Mouse (Mus musculus) hindbrain, embryonic 11.5 days (tissue): Measurements from ENCODE around the gene Tyw5. TPM values are rescaled to one million over a fixed set of nuclear protein-coding genes. Genes with fewer than 3 reads are reported as not detected.

Experiments
- ATAC-seq: fragments of 200-750 bp; cut with Nextera tagmentation; 2 replicates; pipeline ENCODE4 v1.8.0; 2017; ENCODE audit warnings: mild to moderate bottlenecking, moderate TSS enrichment, moderate library complexity; ENCODE audit not compliant: low FRiP score
- DNase-seq: peaks from one replicate; pipeline ENCODE4 v3.0.0-alpha.2; 2015; ENCODE audit warnings: low spot score
- H3K27ac ChIP-seq: fragments of 300-500 bp; sonication (generic); 2 replicates; pipeline ENCODE4 v1.5.1; 2014; ENCODE audit warnings: mild to moderate bottlenecking, low read depth, low read length
- H3K27me3 ChIP-seq: fragments of 300-500 bp; sonication (generic); 2 replicates; pipeline ENCODE4 v1.6.1; 2014; ENCODE audit warnings: mild to moderate bottlenecking, low read length, moderate library complexity, mixed read lengths; ENCODE audit not compliant: control insufficient read depth, insufficient read depth
- H3K36me3 ChIP-seq: fragments of 300-500 bp; sonication (generic); 2 replicates; pipeline ENCODE4 v1.6.1; 2014; ENCODE audit warnings: mild to moderate bottlenecking, low read length, moderate library complexity, mixed read lengths; ENCODE audit not compliant: control insufficient read depth, insufficient read depth
- H3K4me1 ChIP-seq: fragments of 300-500 bp; sonication (generic); replicated peaks from 2 replicates; pipeline ENCODE4 v1.6.1; 2014; ENCODE audit warnings: low read length, mixed read lengths; ENCODE audit not compliant: control insufficient read depth, insufficient read depth
- H3K4me2 ChIP-seq: fragments of 300-500 bp; sonication (generic); replicated peaks from 2 replicates; pipeline ENCODE4 v1.6.1; 2014; ENCODE audit warnings: mild to moderate bottlenecking, low read depth, low read length
- H3K4me3 ChIP-seq: fragments of 300-500 bp; sonication (generic); 2 replicates; pipeline ENCODE4 v1.5.1; 2014; ENCODE audit warnings: low read depth, low read length
- H3K9ac ChIP-seq: fragments of 300-500 bp; sonication (generic); 2 replicates; pipeline ENCODE4 v1.6.1; 2014; ENCODE audit warnings: low read depth, low read length
- H3K9me3 ChIP-seq: fragments of 300-500 bp; sonication (generic); 2 replicates; pipeline ENCODE4 v1.6.1; 2016; ENCODE audit warnings: low read length; ENCODE audit not compliant: control insufficient read depth
- WGBS: fragments of 180-500 bp; shearing (Covaris S2); extraction: QIAGEN DNeasy Blood & Tissue Kit; methylation state at CpG from one replicate; pipeline ENCODE4 v1.1.7; 2014; 5-methylcytosine and 5-hydroxymethylcytosine counted together
- polyA plus RNA-seq: library from polyadenylated mRNA; unstranded; fragments of >200 nt; fragmentation: Nextera tagmentation; extraction: Ambion mirVana; gene quantifications from 2 replicates; pipeline ENCODE4 v1.2.1, GENCODE M21; 2014

The Tyw5 gene
- polyA plus RNA-seq, 1 experiment from 2014 or later, result 27.9 TPM

GRCm38 (mm10) chr1:57375276-57375675 lies 31.6 kb downstream of the Tyw5 start:
- no peak overlapping the region for H3K27ac ChIP-seq
- H3K27me3 ChIP-seq, result no peaks in the 10 kb centered on the region
- H3K4me1 ChIP-seq, result no peaks in the 10 kb centered on the region
- no peaks in the 10 kb centered on the region for H3K36me3 ChIP-seq
- no peak for DNase-seq
- H3K9me3 ChIP-seq, result no peaks in the 10 kb centered on the region
- H3K4me3 ChIP-seq, result no peak overlapping the region
- no peak for ATAC-seq
- 98% methylated on average over 2 of the region's 2 CpGs for WGBS
- H3K9ac ChIP-seq, result no peak overlapping the region
- no peak overlapping the region for H3K4me2 ChIP-seq

- WGBS, result 80% methylated on average over 4 of the region's 4 CpGs
- H3K27ac ChIP-seq, result no peak overlapping the region
- H3K9me3 ChIP-seq, result no peaks in the 10 kb centered on the region
- H3K4me3 ChIP-seq, result no peak overlapping the region
- no peak for DNase-seq
- no peak for ATAC-seq
- no peak overlapping the region for H3K4me2 ChIP-seq
- no peaks in the 10 kb centered on the region for H3K36me3 ChIP-seq
- H3K9ac ChIP-seq, result no peak overlapping the region
- no peaks in the 10 kb centered on the region for H3K27me3 ChIP-seq
- no peaks in the 10 kb centered on the region for H3K4me1 ChIP-seq
Measured at GRCm38 (mm10) chr1:57370451-57370850, 36.5 kb downstream of the Tyw5 start.

GRCm38 (mm10) chr1:57369111-57369510 lies 37.8 kb downstream of the Tyw5 start:
- H3K4me1 ChIP-seq, result no peaks in the 10 kb centered on the region
- ATAC-seq, result no peak
- H3K4me3 ChIP-seq, result no peak overlapping the region
- no peak overlapping the region for H3K4me2 ChIP-seq
- no peaks in the 10 kb centered on the region for H3K27me3 ChIP-seq
- H3K9ac ChIP-seq, result no peak overlapping the region
- DNase-seq, result no peak
- H3K36me3 ChIP-seq, result no peaks in the 10 kb centered on the region
- no peak overlapping the region for H3K27ac ChIP-seq
- WGBS, result 87% methylated on average over 4 of the region's 4 CpGs
- H3K9me3 ChIP-seq, result no peaks in the 10 kb centered on the region

GRCm38 (mm10) chr1:57367446-57367845 lies 39.5 kb downstream of the Tyw5 start:
- no peaks in the 10 kb centered on the region for H3K4me1 ChIP-seq
- no peak overlapping the region for H3K4me3 ChIP-seq
- H3K9ac ChIP-seq, result no peak overlapping the region
- no peak overlapping the region for H3K4me2 ChIP-seq
- H3K36me3 ChIP-seq, result no peaks in the 10 kb centered on the region
- H3K27ac ChIP-seq, result no peak overlapping the region
- WGBS, result 85% methylated on average over 3 of the region's 3 CpGs
- H3K9me3 ChIP-seq, result no peaks in the 10 kb centered on the region
- no peak for DNase-seq
- H3K27me3 ChIP-seq, result no peaks in the 10 kb centered on the region
- ATAC-seq, result no peak

GRCm38 (mm10) chr1:57358546-57358945 lies 48.4 kb downstream of the Tyw5 start:
- no peak overlapping the region for H3K4me3 ChIP-seq
- 78% methylated on average over 5 of the region's 5 CpGs for WGBS
- H3K36me3 ChIP-seq, result no peaks in the 10 kb centered on the region
- H3K4me1 ChIP-seq, result no peaks in the 10 kb centered on the region
- no peak overlapping the region for H3K4me2 ChIP-seq
- H3K27ac ChIP-seq, result no peak overlapping the region
- no peaks in the 10 kb centered on the region for H3K9me3 ChIP-seq
- ATAC-seq (no peak), DNase-seq (no peak)
- H3K27me3 ChIP-seq, result no peaks in the 10 kb centered on the region
- H3K9ac ChIP-seq, result no peak overlapping the region

GRCm38 (mm10) chr1:57351941-57352340 lies 55.0 kb downstream of the Tyw5 start:
- WGBS, result 66% methylated on average over 1 of the region's 1 CpGs
- Histone ChIP-seq H3K27ac (no peak overlapping the region), H3K4me3 (no peak overlapping the region), H3K9me3 (no peaks in the 10 kb centered on the region), H3K9ac (no peak overlapping the region), H3K4me2 (no peak overlapping the region), H3K4me1 (no peaks in the 10 kb centered on the region), H3K27me3 (no peaks in the 10 kb centered on the region), H3K36me3 (no peaks in the 10 kb centered on the region)
- ATAC-seq (no peak), DNase-seq (no peak)

GRCm38 (mm10) chr1:57347487-57347886 lies 59.4 kb downstream of the Tyw5 start:
- H3K4me1 ChIP-seq, result no peaks in the 10 kb centered on the region
- H3K4me2 ChIP-seq, result no peak overlapping the region
- no peak for ATAC-seq
- DNase-seq, result no peak
- H3K36me3 ChIP-seq, result no peaks in the 10 kb centered on the region
- no peak overlapping the region for H3K9ac ChIP-seq
- no peak overlapping the region for H3K27ac ChIP-seq
- no peak overlapping the region for H3K4me3 ChIP-seq
- no peaks in the 10 kb centered on the region for H3K27me3 ChIP-seq
- no peaks in the 10 kb centered on the region for H3K9me3 ChIP-seq

GRCm38 (mm10) chr1:57341197-57341596 lies 65.7 kb downstream of the Tyw5 start:
- no peak for ATAC-seq
- H3K9me3 ChIP-seq, result no peaks in the 10 kb centered on the region
- no peak for DNase-seq
- H3K36me3 ChIP-seq, result no peaks in the 10 kb centered on the region
- no peaks in the 10 kb centered on the region for H3K27me3 ChIP-seq
- no peak overlapping the region for H3K4me3 ChIP-seq
- H3K4me2 ChIP-seq, result no peak overlapping the region
- H3K4me1 ChIP-seq, result no peaks in the 10 kb centered on the region
- no peak overlapping the region for H3K9ac ChIP-seq
- H3K27ac ChIP-seq, result no peak overlapping the region
- 32% methylated on average over 2 of the region's 2 CpGs for WGBS

GRCm38 (mm10) chr1:57339156-57339796 lies 67.6 kb downstream of the Tyw5 start:
- WGBS, result 57% methylated on average over 14 of the region's 14 CpGs
- Histone ChIP-seq H3K27ac (no peak overlapping the region), H3K9ac (no peak overlapping the region), H3K4me1 (no peaks in the 10 kb centered on the region), H3K4me3 (no peak overlapping the region), H3K36me3 (no peaks in the 10 kb centered on the region), H3K9me3 (no peaks in the 10 kb centered on the region), H3K4me2 (no peak overlapping the region), H3K27me3 (no peaks in the 10 kb centered on the region)
- ATAC-seq (no peak), DNase-seq (peak; percentile 52)
